Mouse (Mus musculus) adipose tissue, adult 10 weeks (tissue): ENCODE measurements around the gene Phf3. TPM values are rescaled to one million over a fixed set of nuclear protein-coding genes. Genes with fewer than 3 reads are reported as not detected.

Experiments
- polyA plus RNA-seq: library from polyadenylated mRNA; stranded (reverse); fragments of 350-450 nt; fragmentation: Illumina TruSeq; extraction: RNeasy Lipid Tissue Mini Kit (QIAGEN cat#74804); gene quantifications from one replicate; pipeline ENCODE4 v1.2.3, GENCODE M21; 2014; ENCODE audit warnings: low read depth, low replicate concordance

Phf3 gene
- 32.2 TPM for polyA plus RNA-seq

DNA sequence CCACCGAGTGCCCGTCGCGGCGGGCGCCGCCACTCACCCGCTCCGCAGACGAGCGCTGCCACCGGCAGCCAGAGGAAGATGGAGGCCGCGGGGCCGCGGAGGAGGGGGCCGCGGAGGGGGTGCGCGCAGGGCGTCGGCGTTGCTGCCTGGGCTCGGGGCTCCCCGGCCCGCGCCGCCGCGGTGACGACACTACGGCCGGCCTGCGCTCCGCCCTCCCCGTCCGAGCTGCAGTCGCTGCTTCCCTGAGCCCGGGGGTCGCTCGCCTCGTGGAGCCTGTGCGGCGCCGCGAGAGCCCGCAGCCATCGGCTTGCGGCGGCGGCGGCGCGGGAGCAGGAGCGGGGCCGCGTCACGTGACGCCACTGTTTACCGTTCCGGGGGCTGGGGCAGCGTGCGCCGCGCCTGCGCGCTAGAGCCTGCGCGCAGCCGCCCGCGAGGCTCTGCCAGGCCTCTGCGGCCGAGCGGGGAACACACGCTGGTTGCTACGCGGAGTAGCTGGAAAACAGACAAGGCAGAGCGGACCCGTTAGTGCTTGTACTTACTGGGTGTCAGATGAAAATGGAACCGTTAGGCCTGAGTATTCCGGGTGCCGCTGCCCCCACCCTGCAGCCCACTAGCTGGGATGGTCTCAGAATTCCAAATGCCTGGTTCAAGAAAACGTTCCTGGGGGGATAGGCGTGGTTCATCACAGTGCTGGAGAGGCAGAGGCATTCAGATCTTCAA is at the start of gene Phf3:
Phf3 (minus strand) TSS at position 381 of the 720 bp plus-strand sequence.

Other genes starting within 250 kb of the Phf3 start
- not detected for gene AC153137.1, start 104.0 kb upstream of the Phf3 start, polyA plus RNA-seq